Mouse (Mus musculus) intestine, embryonic 16.5 days (tissue): ENCODE measurements around the gene Wrap53. TPM values are rescaled to one million over a fixed set of nuclear protein-coding genes. Genes with fewer than 3 reads are reported as not detected.

ENCODE experiments used
- ATAC-seq: fragments of 200-750 bp; cut with Nextera tagmentation; 2 replicates; pipeline ENCODE4 v1.8.0; 2017; ENCODE audit warnings: moderate TSS enrichment, moderate library complexity
- H3K27ac ChIP-seq: fragments of 300-500 bp; sonication (generic); 2 replicates; pipeline ENCODE4 v1.5.1; 2014; ENCODE audit warnings: mild to moderate bottlenecking, low read length
- H3K27me3 ChIP-seq: fragments of 300-500 bp; sonication (generic); replicated peaks from 2 replicates; pipeline ENCODE4 v1.6.1; 2014; ENCODE audit warnings: low read length, control low read depth, mixed read lengths; ENCODE audit not compliant: control insufficient read depth, insufficient read depth
- H3K36me3 ChIP-seq: fragments of 300-500 bp; sonication (generic); 2 replicates; pipeline ENCODE4 v1.6.1; 2014; ENCODE audit warnings: low read length, control low read depth; ENCODE audit not compliant: control insufficient read depth, insufficient read depth
- H3K4me1 ChIP-seq: fragments of 300-500 bp; sonication (generic); 2 replicates; pipeline ENCODE4 v1.6.1; 2014; ENCODE audit warnings: low read length, control low read depth, mixed read lengths; ENCODE audit not compliant: control insufficient read depth, insufficient read depth
- H3K4me2 ChIP-seq: fragments of 300-500 bp; sonication (generic); 2 replicates; pipeline ENCODE4 v1.6.1; 2014; ENCODE audit warnings: low read depth, low read length, control low read depth
- H3K4me3 ChIP-seq: fragments of 300-500 bp; sonication (generic); 2 replicates; pipeline ENCODE4 v1.5.1; 2014; ENCODE audit warnings: mild to moderate bottlenecking, low read length
- H3K9ac ChIP-seq: fragments of 300-500 bp; sonication (generic); 2 replicates; pipeline ENCODE4 v1.6.1; 2014; ENCODE audit warnings: low read depth, low read length
- H3K9me3 ChIP-seq: fragments of 300-500 bp; sonication (generic); 2 replicates; pipeline ENCODE4 v1.6.1; 2016; ENCODE audit warnings: low read length, control low read depth; ENCODE audit not compliant: control insufficient read depth
- WGBS: fragments of 180-500 bp; shearing (Covaris S2); extraction: QIAGEN DNeasy Blood & Tissue Kit; methylation state at CpG from one replicate; pipeline ENCODE4 v1.1.7; 2014; 5-methylcytosine and 5-hydroxymethylcytosine counted together
- polyA plus RNA-seq: library from polyadenylated mRNA; unstranded; fragments of >200 nt; fragmentation: Nextera tagmentation; extraction: Ambion mirVana; gene quantifications from 2 replicates; pipeline ENCODE4 v1.2.1, GENCODE M21; 2015

The Wrap53 gene
- polyA plus RNA-seq, 1 experiment from 2014 or later: 26.6 TPM

DNA sequence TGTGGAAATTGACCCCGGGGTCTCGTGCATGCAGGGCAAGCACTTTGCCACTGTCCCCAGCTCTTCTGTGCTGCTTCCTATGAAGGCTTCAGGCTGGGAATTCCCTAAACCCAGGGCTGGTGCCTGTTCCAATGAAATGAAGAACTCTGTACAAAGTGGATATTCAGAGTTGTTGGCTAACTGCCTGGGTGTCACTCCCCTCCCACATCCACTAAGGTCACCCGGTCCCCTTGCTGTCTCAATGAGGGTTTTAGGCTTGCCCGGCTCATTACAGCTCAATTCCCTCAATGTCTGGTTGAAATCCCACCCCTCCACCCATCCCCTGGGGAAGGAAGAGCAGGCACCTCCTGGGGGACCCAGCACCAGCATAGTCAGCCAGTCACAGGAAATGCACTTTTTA, 60.1 kb downstream of the Wrap53 start:
- Histone ChIP-seq H3K4me2 (no peak overlapping the region), H3K36me3 (no peaks in the 10 kb centered on the region), H3K9me3 (no peaks in the 10 kb centered on the region), H3K4me3 (no peak overlapping the region), H3K27me3 (no peaks in the 10 kb centered on the region), H3K27ac (no peak overlapping the region), H3K9ac (no peak overlapping the region), H3K4me1 (no peaks in the 10 kb centered on the region)
- no peak for ATAC-seq
- 75% methylated on average over 4 of the region's 4 CpGs for WGBS

DNA sequence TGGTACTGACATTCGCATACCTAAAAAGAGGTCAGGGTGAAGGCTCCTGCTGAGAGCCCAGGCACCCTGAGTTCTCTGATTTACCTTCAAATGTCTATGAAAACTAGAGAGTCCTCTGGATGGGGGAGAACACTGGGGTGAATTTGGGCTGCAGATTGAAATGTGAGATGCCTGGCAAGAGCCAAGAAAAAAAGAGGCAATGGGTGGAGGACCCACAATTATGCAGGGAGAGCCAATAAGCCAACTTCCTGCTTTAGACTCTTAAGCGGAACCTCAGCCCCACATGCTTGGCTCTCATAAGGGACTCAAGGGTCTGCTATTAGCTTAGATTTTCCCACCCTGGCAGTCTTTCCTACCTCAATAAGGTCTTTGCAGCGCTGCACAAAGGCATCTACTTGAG, 63.4 kb downstream of the Wrap53 start:
- Histone ChIP-seq H3K36me3 (no peaks in the 10 kb centered on the region), H3K4me1 (no peaks in the 10 kb centered on the region), H3K4me2 (no peak overlapping the region), H3K4me3 (no peak overlapping the region), H3K9me3 (no peaks in the 10 kb centered on the region), H3K27me3 (no peaks in the 10 kb centered on the region), H3K27ac (no peak overlapping the region), H3K9ac (no peak overlapping the region)
- ATAC-seq: no peak
- WGBS: 69% methylated on average over 3 of the region's 3 CpGs

DNA sequence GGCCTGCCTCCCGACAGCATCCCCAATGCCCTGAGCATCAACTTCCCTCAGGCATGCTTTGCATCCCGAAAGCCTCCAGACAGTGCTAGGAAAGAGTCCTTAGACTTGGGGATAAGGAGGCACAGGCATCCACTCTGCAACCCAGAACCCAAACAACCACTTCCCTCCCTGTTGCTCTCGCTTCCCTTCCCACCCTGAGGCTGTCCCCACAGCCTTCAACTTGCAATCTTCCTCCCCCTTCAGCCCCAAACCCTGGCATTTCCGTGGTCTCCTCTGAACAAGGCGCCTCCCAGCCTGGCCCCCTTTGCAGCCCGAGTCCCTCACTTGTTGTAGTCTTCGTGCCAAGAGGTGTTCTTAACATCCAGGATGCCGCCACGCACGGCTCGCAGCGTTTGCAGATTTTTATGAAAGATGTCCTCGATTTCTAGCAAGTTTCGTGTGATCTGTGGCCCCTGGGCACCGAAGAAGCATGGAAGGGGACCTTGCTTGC, 63.9 kb downstream of the Wrap53 start:
- Histone ChIP-seq H3K27me3 (no peaks in the 10 kb centered on the region), H3K27ac (no peak overlapping the region), H3K4me3 (no peak overlapping the region), H3K4me1 (no peaks in the 10 kb centered on the region), H3K4me2 (no peak overlapping the region), H3K9ac (no peak overlapping the region), H3K9me3 (no peaks in the 10 kb centered on the region), H3K36me3 (no peaks in the 10 kb centered on the region)
- ATAC-seq: no peak
- 64% methylated on average over 15 of the region's 15 CpGs for WGBS

GRCm38 (mm10) chr11:69513840-69514239, 66.2 kb downstream of the Wrap53 start:
- whole genome bisulfite sequencing: 10% methylated on average over 6 of the region's 6 CpGs
- no peak overlapping the region for H3K27ac ChIP-seq

More at GRCm38 (mm10) chr11:69513840-69514239, 66.2 kb downstream of the Wrap53 start:
- no peaks in the 10 kb centered on the region for H3K9me3 ChIP-seq
- no peak overlapping the region for H3K4me2 ChIP-seq
- H3K4me1 ChIP-seq: no peaks in the 10 kb centered on the region
- H3K36me3 ChIP-seq: no peaks in the 10 kb centered on the region
- no peaks in the 10 kb centered on the region for H3K27me3 ChIP-seq
- H3K9ac ChIP-seq: no peak overlapping the region
- no peak overlapping the region for H3K4me3 ChIP-seq
- ATAC-seq: no peak

Other genes starting within 250 kb of the Wrap53 start
- 8.0 and 8.3 TPM in 2 replicates for gene Rnf227, start 239.8 kb downstream of the Wrap53 start, polyA plus RNA-seq
- gene Chd3, start 210.8 kb downstream of the Wrap53 start, polyA plus RNA-seq: 33.4 and 35.5 TPM in 2 replicates
- 168 and 170 TPM in 2 replicates for gene Naa38, start 184.8 kb downstream of the Wrap53 start, polyA plus RNA-seq
- gene Cyb5d1, start 184.6 kb downstream of the Wrap53 start, polyA plus RNA-seq: 22.6 and 24.0 TPM in 2 replicates
- gene Tmem88, start 182.0 kb downstream of the Wrap53 start, polyA plus RNA-seq: 30.8 and 31.0 TPM in 2 replicates
- gene Kdm6b, start 166.6 kb downstream of the Wrap53 start, polyA plus RNA-seq: 17.6 and 18.8 TPM in 2 replicates
- 0.93 and 1.0 TPM in 2 replicates for gene Dnah2, start 31.1 kb downstream of the Wrap53 start, polyA plus RNA-seq
- gene Efnb3, start 20.1 kb downstream of the Wrap53 start, polyA plus RNA-seq: 6.3 and 6.8 TPM in 2 replicates
- 132 and 148 TPM in 2 replicates for gene Trp53, start 104 bp upstream of the Wrap53 start, polyA plus RNA-seq
- 6.6 and 6.8 TPM in 2 replicates for gene Atp1b2, start 25.7 kb upstream of the Wrap53 start, polyA plus RNA-seq
- 0.10 and 0.72 TPM in 2 replicates for gene Shbg, start 37.6 kb upstream of the Wrap53 start, polyA plus RNA-seq
- gene Sat2, start 41.8 kb upstream of the Wrap53 start, polyA plus RNA-seq: 15.4 and 18.1 TPM in 2 replicates
- gene Fxr2, start 52.7 kb upstream of the Wrap53 start, polyA plus RNA-seq: 12.1 and 12.6 TPM in 2 replicates
- gene Sox15, start 75.1 kb upstream of the Wrap53 start, polyA plus RNA-seq: not detected in 2 replicates
- gene Mpdu1, start 82.4 kb upstream of the Wrap53 start, polyA plus RNA-seq: 68.3 and 69.9 TPM in 2 replicates
- 14.0 and 14.7 TPM in 2 replicates for gene Cd68, start 85.9 kb upstream of the Wrap53 start, polyA plus RNA-seq
- gene Eif4a1, start 92.2 kb upstream of the Wrap53 start, polyA plus RNA-seq: 524 and 563 TPM in 2 replicates
- gene Senp3, start 101.8 kb upstream of the Wrap53 start, polyA plus RNA-seq: 51.8 and 60.3 TPM in 2 replicates
- gene Tnfsf13, start 105.5 kb upstream of the Wrap53 start, polyA plus RNA-seq: 0.44 and 0.57 TPM in 2 replicates
- 6.0 and 6.3 TPM in 2 replicates for gene Tnfsf12, start 115.6 kb upstream of the Wrap53 start, polyA plus RNA-seq
- gene Tnfsfm13, start 115.8 kb upstream of the Wrap53 start, polyA plus RNA-seq: 3.0 and 3.3 TPM in 2 replicates
- gene Polr2a, start 178.4 kb upstream of the Wrap53 start, polyA plus RNA-seq: 14.8 and 16.8 TPM in 2 replicates
- gene Slc35g3, start 181.7 kb upstream of the Wrap53 start, polyA plus RNA-seq: 0.13 and 0.16 TPM in 2 replicates
- gene Zbtb4, start 185.7 kb upstream of the Wrap53 start, polyA plus RNA-seq: 2.3 and 2.4 TPM in 2 replicates
- 3.9 and 4.7 TPM in 2 replicates for gene Chrnb1, start 215.7 kb upstream of the Wrap53 start, polyA plus RNA-seq
- gene Fgf11, start 221.6 kb upstream of the Wrap53 start, polyA plus RNA-seq: 1.3 and 1.4 TPM in 2 replicates
- gene Tmem102, start 225.4 kb upstream of the Wrap53 start, polyA plus RNA-seq: 34.6 and 42.7 TPM in 2 replicates
- not detected in 2 replicates for gene Gm39566, start 235.0 kb upstream of the Wrap53 start, polyA plus RNA-seq
- gene Spem2, start 238.2 kb upstream of the Wrap53 start, polyA plus RNA-seq: not detected in 2 replicates
- 0.22 TPM in 1 of 2 replicates, not detected in the other for gene Spem1, start 241.9 kb upstream of the Wrap53 start, polyA plus RNA-seq